Mouse (Mus musculus): ENCODE data around the gene Nfia. TPM values are rescaled to one million over a fixed set of nuclear protein-coding genes. Genes with fewer than 3 reads are reported as not detected.

The Nfia gene
- polyA plus RNA-seq, 1 experiment from 2014 or later = 32.1 TPM

DNA sequence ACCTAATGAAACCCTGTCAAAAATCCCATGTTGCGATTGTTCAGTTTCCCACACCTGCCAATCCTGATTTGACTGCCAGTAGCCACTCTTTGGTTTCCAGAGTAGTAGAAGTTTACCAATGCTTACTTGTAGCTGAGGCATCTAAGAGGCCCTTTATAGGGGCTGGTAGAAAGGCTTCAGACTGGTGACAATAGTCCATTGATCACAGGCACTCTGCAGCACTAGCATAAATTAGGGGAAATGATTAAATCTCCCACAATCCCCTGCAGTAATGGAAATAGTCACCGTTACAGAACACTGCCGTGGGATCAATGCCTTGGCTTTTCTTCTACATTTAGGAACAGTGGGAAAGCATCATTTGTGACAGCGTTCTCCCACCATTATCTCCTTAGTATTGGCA, 254.9 kb downstream of the Nfia start:
- H3K9ac ChIP-seq (ENCODE audit: low read depth, low read length) = no peak overlapping the region
- H3K36me3 ChIP-seq (ENCODE audit: control insufficient read depth, insufficient read depth, low read length) = no peaks in the 10 kb centered on the region
- H3K4me3 ChIP-seq (ENCODE audit: low read length) = no peak overlapping the region
- 82% methylated on average over 4 of the region's 4 CpGs for WGBS
- no peaks in the 10 kb centered on the region for H3K4me1 ChIP-seq (ENCODE audit: control insufficient read depth, insufficient read depth, low read length)
- H3K27ac ChIP-seq (ENCODE audit: low read depth, low read length) = no peak overlapping the region
- no peak overlapping the region for H3K4me2 ChIP-seq (replicated peaks; ENCODE audit: low read depth, low read length)
- ATAC-seq (ENCODE audit: low FRiP score, low TSS enrichment) = no peak
- no peaks in the 10 kb centered on the region for H3K9me3 ChIP-seq (ENCODE audit: control insufficient read depth, low read length)
- no peaks in the 10 kb centered on the region for H3K27me3 ChIP-seq (ENCODE audit: control insufficient read depth, insufficient read depth, low read length)

DNA sequence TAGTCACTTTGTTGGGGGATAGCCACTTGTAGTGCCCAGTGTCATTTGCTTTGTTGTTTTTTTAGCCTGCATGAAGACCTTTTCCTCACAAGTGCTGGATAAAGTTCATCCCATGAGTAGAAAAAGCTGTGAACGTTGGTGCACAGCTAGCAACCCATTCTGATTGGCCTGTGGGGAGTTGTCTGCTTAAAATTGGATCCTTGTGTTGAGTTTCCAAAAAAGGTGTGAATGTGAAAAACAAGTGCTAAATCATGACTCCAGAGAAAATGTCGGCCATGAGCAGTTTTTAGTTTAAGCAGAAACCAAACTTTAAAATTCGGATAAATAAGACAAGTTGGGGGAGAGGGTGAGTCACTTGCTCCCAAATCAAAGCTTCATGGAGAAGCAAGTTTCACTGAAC, 259.3 kb downstream of the Nfia start:
- Histone ChIP-seq H3K4me3 (ENCODE audit: low read length) (no peak overlapping the region), H3K9ac (ENCODE audit: low read depth, low read length) (no peak overlapping the region), H3K27me3 (ENCODE audit: control insufficient read depth, insufficient read depth, low read length) (no peaks in the 10 kb centered on the region), H3K27ac (ENCODE audit: low read depth, low read length) (no peak overlapping the region), H3K4me1 (ENCODE audit: control insufficient read depth, insufficient read depth, low read length) (no peaks in the 10 kb centered on the region), H3K4me2 (replicated peaks; ENCODE audit: low read depth, low read length) (no peak overlapping the region), H3K9me3 (ENCODE audit: control insufficient read depth, low read length) (no peaks in the 10 kb centered on the region), H3K36me3 (ENCODE audit: control insufficient read depth, insufficient read depth, low read length) (no peaks in the 10 kb centered on the region)
- WGBS = 67% methylated on average over 3 of the region's 3 CpGs
- no peak for ATAC-seq (ENCODE audit: low FRiP score, low TSS enrichment)

DNA sequence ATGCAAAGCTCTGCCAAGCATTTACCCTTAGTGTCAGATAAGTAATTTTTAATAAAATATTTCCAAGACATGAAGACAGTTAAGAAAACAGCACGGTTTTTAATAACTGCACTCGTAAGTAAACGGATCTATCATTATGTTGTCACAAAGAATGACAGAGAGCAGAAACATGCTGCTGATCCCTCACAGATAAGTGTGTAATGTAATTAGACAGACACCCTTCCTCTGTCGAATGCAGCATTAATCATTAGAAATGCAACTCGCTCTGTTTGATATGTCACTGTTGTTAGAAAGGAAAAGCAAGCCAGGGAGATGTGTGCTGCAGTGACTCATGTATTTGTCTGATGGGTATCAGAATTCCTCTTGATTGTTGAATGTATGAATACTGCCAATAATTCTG, 259.8 kb downstream of the Nfia start:
- H3K36me3 ChIP-seq (ENCODE audit: control insufficient read depth, insufficient read depth, low read length) = no peaks in the 10 kb centered on the region
- no peak overlapping the region for H3K4me2 ChIP-seq (replicated peaks; ENCODE audit: low read depth, low read length)
- H3K9ac ChIP-seq (ENCODE audit: low read depth, low read length) = no peak overlapping the region
- H3K4me3 ChIP-seq (ENCODE audit: low read length) = no peak overlapping the region
- ATAC-seq (ENCODE audit: low FRiP score, low TSS enrichment) = no peak
- no peaks in the 10 kb centered on the region for H3K4me1 ChIP-seq (ENCODE audit: control insufficient read depth, insufficient read depth, low read length)
- WGBS = 74% methylated on average over 5 of the region's 5 CpGs
- H3K27me3 ChIP-seq (ENCODE audit: control insufficient read depth, insufficient read depth, low read length) = no peaks in the 10 kb centered on the region
- H3K9me3 ChIP-seq (ENCODE audit: control insufficient read depth, low read length) = no peaks in the 10 kb centered on the region
- H3K27ac ChIP-seq (ENCODE audit: low read depth, low read length) = no peak overlapping the region

- ATAC-seq (ENCODE audit: low FRiP score, low TSS enrichment) = no peak
- Histone ChIP-seq H3K4me2 (replicated peaks; ENCODE audit: low read depth, low read length) (no peak overlapping the region), H3K4me3 (ENCODE audit: low read length) (no peak overlapping the region), H3K27ac (ENCODE audit: low read depth, low read length) (no peak overlapping the region), H3K9ac (ENCODE audit: low read depth, low read length) (no peak overlapping the region), H3K9me3 (ENCODE audit: control insufficient read depth, low read length) (no peaks in the 10 kb centered on the region), H3K4me1 (ENCODE audit: control insufficient read depth, insufficient read depth, low read length) (no peaks in the 10 kb centered on the region), H3K27me3 (ENCODE audit: control insufficient read depth, insufficient read depth, low read length) (no peaks in the 10 kb centered on the region), H3K36me3 (ENCODE audit: control insufficient read depth, insufficient read depth, low read length) (no peaks in the 10 kb centered on the region)
- 80% methylated on average over 5 of the region's 5 CpGs for WGBS
Measured at GRCm38 (mm10) chr4:98039095-98039494, 266.6 kb downstream of the Nfia start.

- Histone ChIP-seq H3K4me3 (ENCODE audit: low read length) (no peak overlapping the region), H3K4me1 (ENCODE audit: control insufficient read depth, insufficient read depth, low read length) (no peaks in the 10 kb centered on the region), H3K4me2 (replicated peaks; ENCODE audit: low read depth, low read length) (no peak overlapping the region), H3K27me3 (ENCODE audit: control insufficient read depth, insufficient read depth, low read length) (no peaks in the 10 kb centered on the region), H3K27ac (ENCODE audit: low read depth, low read length) (no peak overlapping the region), H3K9me3 (ENCODE audit: control insufficient read depth, low read length) (no peaks in the 10 kb centered on the region), H3K36me3 (ENCODE audit: control insufficient read depth, insufficient read depth, low read length) (no peaks in the 10 kb centered on the region), H3K9ac (ENCODE audit: low read depth, low read length) (no peak overlapping the region)
- 52% methylated on average over 7 of the region's 7 CpGs for WGBS
- ATAC-seq (ENCODE audit: low FRiP score, low TSS enrichment) = no peak
Measured at GRCm38 (mm10) chr4:98040179-98040578, 267.6 kb downstream of the Nfia start.

DNA sequence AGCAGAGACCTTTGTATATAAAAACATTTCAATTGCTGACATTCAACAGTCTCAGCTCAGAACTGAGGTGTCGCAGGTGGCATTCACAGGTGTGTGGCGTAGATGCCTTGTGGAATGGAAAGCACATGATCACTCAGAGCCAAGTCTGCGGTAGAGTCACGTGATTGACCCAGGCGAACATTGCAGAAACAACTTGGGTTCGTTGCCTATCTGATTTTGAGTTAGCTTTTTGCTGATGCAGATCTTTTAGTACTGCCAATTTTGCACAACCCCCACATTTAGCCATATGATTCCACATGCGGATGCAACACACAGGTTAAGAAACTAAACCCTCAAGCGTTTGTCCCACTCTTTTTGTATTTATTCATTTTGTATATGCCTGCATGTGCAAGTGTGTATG, 272.1 kb downstream of the Nfia start:
- no peak overlapping the region for H3K27ac ChIP-seq (ENCODE audit: low read depth, low read length)
- no peak overlapping the region for H3K9ac ChIP-seq (ENCODE audit: low read depth, low read length)

GRCm38 (mm10) chr4:98047369-98047768, 274.8 kb downstream of the Nfia start:
- Histone ChIP-seq H3K9me3 (ENCODE audit: control insufficient read depth, low read length) (no peaks in the 10 kb centered on the region), H3K9ac (ENCODE audit: low read depth, low read length) (no peak overlapping the region), H3K36me3 (ENCODE audit: control insufficient read depth, insufficient read depth, low read length) (no peaks in the 10 kb centered on the region), H3K27me3 (ENCODE audit: control insufficient read depth, insufficient read depth, low read length) (no peaks in the 10 kb centered on the region), H3K4me2 (replicated peaks; ENCODE audit: low read depth, low read length) (no peak overlapping the region), H3K27ac (ENCODE audit: low read depth, low read length) (no peak overlapping the region), H3K4me1 (ENCODE audit: control insufficient read depth, insufficient read depth, low read length) (peaks cover 5% of the 10 kb centered on the region), H3K4me3 (ENCODE audit: low read length) (no peak overlapping the region)
- ATAC-seq (ENCODE audit: low FRiP score, low TSS enrichment) = no peak

More for the DNA sequence above, 272.1 kb downstream of the Nfia start:
- Histone ChIP-seq H3K36me3 (ENCODE audit: control insufficient read depth, insufficient read depth, low read length) (no peaks in the 10 kb centered on the region), H3K27me3 (ENCODE audit: control insufficient read depth, insufficient read depth, low read length) (no peaks in the 10 kb centered on the region), H3K4me1 (ENCODE audit: control insufficient read depth, insufficient read depth, low read length) (peaks cover 4% of the 10 kb centered on the region), H3K4me2 (replicated peaks; ENCODE audit: low read depth, low read length) (no peak overlapping the region), H3K4me3 (ENCODE audit: low read length) (no peak overlapping the region), H3K9me3 (ENCODE audit: control insufficient read depth, low read length) (no peaks in the 10 kb centered on the region)
- no peak for ATAC-seq (ENCODE audit: low FRiP score, low TSS enrichment)
- 91% methylated on average over 8 of the region's 8 CpGs for WGBS

DNA sequence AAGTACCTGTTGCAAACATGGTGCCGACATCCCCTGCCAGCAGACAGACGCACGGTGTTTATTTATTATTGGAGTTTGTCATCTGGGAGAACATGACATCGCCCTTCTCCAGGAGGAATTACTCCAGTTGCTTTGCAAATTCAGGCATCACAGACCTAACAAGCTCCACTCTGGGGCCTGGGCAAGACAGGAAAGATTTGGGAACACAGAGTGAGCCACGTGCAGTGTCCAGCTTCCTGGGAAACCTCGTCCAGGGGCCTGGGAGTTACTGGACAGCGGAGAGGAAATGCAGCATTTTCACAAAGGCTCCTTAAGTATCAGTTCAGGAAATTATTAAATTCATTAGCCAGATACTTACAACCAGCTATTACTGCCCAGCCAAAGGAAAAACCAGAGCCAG, 277.1 kb downstream of the Nfia start:
- Histone ChIP-seq H3K27ac (ENCODE audit: low read depth, low read length) (no peak overlapping the region; the same call in 1 of the 2 replicates), H3K4me3 (ENCODE audit: low read length) (no peak overlapping the region), H3K4me1 (ENCODE audit: control insufficient read depth, insufficient read depth, low read length) (peaks cover 5% of the 10 kb centered on the region), H3K27me3 (ENCODE audit: control insufficient read depth, insufficient read depth, low read length) (no peaks in the 10 kb centered on the region), H3K9me3 (ENCODE audit: control insufficient read depth, low read length) (no peaks in the 10 kb centered on the region), H3K9ac (ENCODE audit: low read depth, low read length) (no peak overlapping the region), H3K36me3 (ENCODE audit: control insufficient read depth, insufficient read depth, low read length) (no peaks in the 10 kb centered on the region), H3K4me2 (replicated peaks; ENCODE audit: low read depth, low read length) (no peak overlapping the region)
- WGBS = 44% methylated on average over 7 of the region's 7 CpGs
- ATAC-seq (ENCODE audit: low FRiP score, low TSS enrichment) = no peak

GRCm38 (mm10) chr4:98050003-98050620, 277.6 kb downstream of the Nfia start:
- no peaks in the 10 kb centered on the region for H3K9me3 ChIP-seq (ENCODE audit: control insufficient read depth, low read length)
- H3K4me3 ChIP-seq (ENCODE audit: low read length) = no peak overlapping the region
- H3K27ac ChIP-seq (ENCODE audit: low read depth, low read length) = no peak overlapping the region
- no peak overlapping the region for H3K9ac ChIP-seq (ENCODE audit: low read depth, low read length)
- H3K4me2 ChIP-seq (replicated peaks; ENCODE audit: low read depth, low read length) = no peak overlapping the region
- H3K27me3 ChIP-seq (ENCODE audit: control insufficient read depth, insufficient read depth, low read length) = no peaks in the 10 kb centered on the region
- no peak for ATAC-seq (ENCODE audit: low FRiP score, low TSS enrichment)
- H3K36me3 ChIP-seq (ENCODE audit: control insufficient read depth, insufficient read depth, low read length) = no peaks in the 10 kb centered on the region
- H3K4me1 ChIP-seq (ENCODE audit: control insufficient read depth, insufficient read depth, low read length) = peaks cover 5% of the 10 kb centered on the region
- 75% methylated on average over 8 of the region's 8 CpGs for WGBS

All from kidney, embryonic 14.5 days (tissue).